Comparison of ENCODE assay signal across 9 mouse cellular contexts in genomic region chr1:166900441-166901161, GRCm38 (mm10).
DNase-seq lines count a peak whose midpoint lies in the region; ATAC-seq lines count a peak whose summit lies in the region.
"Had no signal": no experiment of that assay in that cellular context is flagged by ENCODE, and none has a peak within 500 bp of the region (broad histone marks: within the 10 kb centered on the region; RNA-seq: fewer than 3 reads in every experiment).

No protein-coding gene starts in this region.

- no peaks in the 10 kb centered on the region for H3K27me3 ChIP-seq in heart, embryonic 10.5 days (ENCODE audit: insufficient read depth, poor library complexity, severe bottlenecking)
- no peaks in the 10 kb centered on the region for H3K27me3 ChIP-seq in midbrain, embryonic 14.5 days (ENCODE audit: control insufficient read depth, insufficient read depth, low read length)
- H3K27me3 ChIP-seq in midbrain, embryonic 10.5 days (ENCODE audit: low read depth, poor library complexity, severe bottlenecking) = no peaks in the 10 kb centered on the region
- no peaks in the 10 kb centered on the region for H3K27me3 ChIP-seq in hindbrain, embryonic 13.5 days
- no peaks in the 10 kb centered on the region for H3K27me3 ChIP-seq in neural tube, embryonic 12.5 days (replicated peaks)

- 68% methylated on average over 8 of the region's 8 CpGs for WGBS in heart, embryonic 10.5 days
- 54% methylated on average over 8 of the region's 8 CpGs for WGBS in midbrain, embryonic 14.5 days
- 65% methylated on average over 8 of the region's 8 CpGs for WGBS in midbrain, embryonic 10.5 days
- 25% methylated on average over 8 of the region's 8 CpGs for WGBS in hindbrain, embryonic 13.5 days
- WGBS in neural tube, embryonic 12.5 days = 37% methylated on average over 8 of the region's 8 CpGs

- intact Hi-C loops in heart, postnatal 10 days (cut with DNase I) = no loop called here

- no peaks in the 10 kb centered on the region for H3K36me3 ChIP-seq in heart, embryonic 10.5 days
- H3K36me3 ChIP-seq in midbrain, embryonic 14.5 days (ENCODE audit: control insufficient read depth, insufficient read depth, low read length) = no peaks in the 10 kb centered on the region
- no peaks in the 10 kb centered on the region for H3K36me3 ChIP-seq in midbrain, embryonic 10.5 days
- no peaks in the 10 kb centered on the region for H3K36me3 ChIP-seq in hindbrain, embryonic 13.5 days
- no peaks in the 10 kb centered on the region for H3K36me3 ChIP-seq in neural tube, embryonic 12.5 days

- H3K4me1 ChIP-seq in heart, embryonic 10.5 days = no peaks in the 10 kb centered on the region
- H3K4me1 ChIP-seq in midbrain, embryonic 14.5 days (ENCODE audit: control insufficient read depth, insufficient read depth, low read length) = no peaks in the 10 kb centered on the region; the same call in 1 of the 2 replicates
- H3K4me1 ChIP-seq in midbrain, embryonic 10.5 days = peaks cover 4% of the 10 kb centered on the region; the same call in 1 of the 2 replicates
- peaks cover 17% of the 10 kb centered on the region for H3K4me1 ChIP-seq in hindbrain, embryonic 13.5 days (replicated peaks)
- H3K4me1 ChIP-seq in neural tube, embryonic 12.5 days = no peaks in the 10 kb centered on the region

- no peaks in the 10 kb centered on the region for H3K9me3 ChIP-seq in heart, embryonic 10.5 days
- H3K9me3 ChIP-seq in midbrain, embryonic 14.5 days (ENCODE audit: control insufficient read depth, low read length) = no peaks in the 10 kb centered on the region
- no peaks in the 10 kb centered on the region for H3K9me3 ChIP-seq in midbrain, embryonic 10.5 days (replicated peaks)
- no peaks in the 10 kb centered on the region for H3K9me3 ChIP-seq in hindbrain, embryonic 13.5 days
- no peaks in the 10 kb centered on the region for H3K9me3 ChIP-seq in neural tube, embryonic 12.5 days

- no peak overlapping the region for H3K9ac ChIP-seq in midbrain, embryonic 14.5 days (replicated peaks; ENCODE audit: low read length)
- H3K9ac ChIP-seq in hindbrain, embryonic 13.5 days = no peak overlapping the region
- H3K9ac ChIP-seq in neural tube, embryonic 12.5 days = no peak overlapping the region

- no peak for ATAC-seq in midbrain, embryonic 14.5 days (ENCODE audit: low FRiP score, low TSS enrichment)
- peak; percentile 59; the same call in 1 of the 2 replicates for ATAC-seq in hindbrain, embryonic 13.5 days (ENCODE audit: low FRiP score)
- ATAC-seq in neural tube, embryonic 12.5 days (ENCODE audit: low FRiP score, low read depth) = peak; percentile 90
- ATAC-seq in megakaryocyte, adult 5-6 weeks (ENCODE audit: poor library complexity, severe bottlenecking) = no peak

- H3K27ac ChIP-seq in heart, embryonic 10.5 days = no peak overlapping the region
- H3K27ac ChIP-seq in midbrain, embryonic 14.5 days (replicated peaks; ENCODE audit: low read depth, low read length) = 0 out of 2 replicates have a peak overlapping the region, but pooled peaks have one; percentile 9
- H3K27ac ChIP-seq in midbrain, embryonic 10.5 days (replicated peaks) = no peak overlapping the region
- peak overlapping the region; percentile 24; the same call in 1 of the 2 replicates for H3K27ac ChIP-seq in hindbrain, embryonic 13.5 days
- H3K27ac ChIP-seq in neural tube, embryonic 12.5 days = no peak overlapping the region

- DNase-seq in heart, postnatal 10 days = peak; percentile 30 to 32
- no peak for DNase-seq in heart, embryonic 10.5 days (ENCODE audit: low spot score)
- DNase-seq in midbrain, embryonic 14.5 days = peak; percentile 57
- no peak for DNase-seq in midbrain, embryonic 10.5 days (ENCODE audit: low spot score)
- no peak for DNase-seq in urinary bladder, postnatal 10 days (ENCODE audit: low spot score)

- no peak overlapping the region for H3K4me2 ChIP-seq in midbrain, embryonic 14.5 days (ENCODE audit: low read length)
- no peak overlapping the region for H3K4me2 ChIP-seq in hindbrain, embryonic 13.5 days
- H3K4me2 ChIP-seq in neural tube, embryonic 12.5 days (replicated peaks) = peak overlapping the region; percentile 18; the same call in 1 of the 2 replicates

- H3K4me3 ChIP-seq in heart, embryonic 10.5 days = no peak overlapping the region
- no peak overlapping the region for H3K4me3 ChIP-seq in midbrain, embryonic 14.5 days (replicated peaks; ENCODE audit: low read depth, low read length)
- H3K4me3 ChIP-seq in midbrain, embryonic 10.5 days = no peak overlapping the region
- no peak overlapping the region for H3K4me3 ChIP-seq in hindbrain, embryonic 13.5 days
- H3K4me3 ChIP-seq in neural tube, embryonic 12.5 days = no peak overlapping the region
- H3K4me3 ChIP-seq: megakaryocyte, embryonic 14.5 days had no signal

Comparison
In these comparisons a context has a peak if more than half of its experiments do, and no peak if none do; other contexts are left out.
1. DNase-seq: peak in heart, postnatal 10 days (2 of 2) and midbrain, embryonic 14.5 days (single experiment); none in heart, embryonic 10.5 days (single experiment), midbrain, embryonic 10.5 days (single experiment) and urinary bladder, postnatal 10 days (single experiment).
2. H3K27ac ChIP-seq: peak in midbrain, embryonic 14.5 days (single experiment) and hindbrain, embryonic 13.5 days (single experiment); none in heart, embryonic 10.5 days (single experiment), midbrain, embryonic 10.5 days (single experiment) and neural tube, embryonic 12.5 days (single experiment).
3. ATAC-seq: peak in hindbrain, embryonic 13.5 days (single experiment) and neural tube, embryonic 12.5 days (single experiment); none in midbrain, embryonic 14.5 days (single experiment) and megakaryocyte, adult 5-6 weeks (single experiment).